Comparison of ENCODE assay signal across 10 mouse cellular contexts in the genomic region with DNA sequence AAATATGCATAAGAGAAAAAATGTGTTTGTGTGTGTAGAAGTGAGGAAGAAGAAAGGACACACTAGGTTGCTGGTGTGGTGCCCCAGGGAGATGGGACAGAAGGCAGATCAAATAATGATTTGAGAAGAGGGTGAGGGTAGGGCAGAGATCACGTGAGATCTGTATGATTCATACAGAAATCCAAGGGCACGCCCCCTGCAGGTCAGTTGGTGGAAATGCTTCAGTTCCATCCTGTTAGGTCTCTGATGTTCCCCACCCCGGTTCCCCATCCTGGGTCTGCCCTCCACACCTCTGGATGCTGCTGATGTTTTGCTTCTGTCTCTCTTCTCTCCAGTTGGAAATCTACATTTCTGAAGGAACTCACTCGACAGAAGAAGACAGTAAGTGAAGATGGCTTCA. TPM values are rescaled to one million over a fixed set of nuclear protein-coding genes. Genes with fewer than 3 reads are reported as not detected.
DNase-seq lines count a peak whose midpoint lies in the region; ATAC-seq and TF ChIP-seq lines count a peak whose summit lies in the region.
"Had no signal": no experiment of that assay in that cellular context is flagged by ENCODE, and none has a peak within 500 bp of the region (broad histone marks: within the 10 kb centered on the region; RNA-seq: fewer than 3 reads in every experiment).

No protein-coding gene starts in this region.

- no peak overlapping the region for H3K4me2 ChIP-seq in lung, embryonic 14.5 days

- no peaks in the 10 kb centered on the region for H3K4me1 ChIP-seq in cerebellum, adult 2 months (ENCODE audit: control insufficient read depth, insufficient read depth, low read length)
- H3K4me1 ChIP-seq in lung, embryonic 14.5 days (ENCODE audit: insufficient read depth), result no peaks in the 10 kb centered on the region
- no peaks in the 10 kb centered on the region for H3K4me1 ChIP-seq in cortical plate, adult 2 months (ENCODE audit: control insufficient read depth, insufficient read depth, low read length)

- H3K27ac ChIP-seq in cerebellum, adult 2 months (ENCODE audit: insufficient read depth, low read length), result no peak overlapping the region
- H3K27ac ChIP-seq in lung, embryonic 14.5 days (ENCODE audit: low read depth), result no peak overlapping the region
- H3K27ac ChIP-seq in cortical plate, adult 2 months (ENCODE audit: insufficient read depth, low read length), result no peak overlapping the region

- 41% methylated on average over 4 of the region's 4 CpGs for WGBS in cerebellum, adult 2 months
- 51% methylated on average over 4 of the region's 4 CpGs for WGBS in lung, embryonic 14.5 days

- peak; percentile 50; the same call in 1 of the 2 replicates for TF ChIP-seq CTCF in cerebellum, adult 2 months (IDR thresholded peaks at IDR 0.05; ENCODE audit: borderline replicate concordance, insufficient read depth, low read depth, low read length)
- TF ChIP-seq CTCF in lung, embryonic 14.5 days (IDR thresholded peaks at IDR 0.05; ENCODE audit: low read depth), result peak; percentile 60
- TF ChIP-seq CTCF in cortical plate, adult 2 months (IDR thresholded peaks at IDR 0.05; ENCODE audit: extremely low read depth, insufficient read depth, low read length), result peak; percentile 41

- peaks cover 81% of the 10 kb centered on the region for H3K36me3 ChIP-seq in lung, embryonic 14.5 days (ENCODE audit: insufficient read depth)

- TF ChIP-seq POLR2A in cerebellum, adult 2 months (IDR thresholded peaks at IDR 0.05; ENCODE audit: borderline replicate concordance, insufficient read depth, low read length), result no peak
- no peak for TF ChIP-seq POLR2A in cortical plate, adult 2 months (IDR thresholded peaks at IDR 0.05; ENCODE audit: extremely low read depth, insufficient read depth, low read length)

- H3K9me3 ChIP-seq in lung, embryonic 14.5 days (ENCODE audit: low read depth, low read length), result no peaks in the 10 kb centered on the region

- no peak overlapping the region for H3K4me3 ChIP-seq in cerebellum, adult 2 months (replicated peaks; ENCODE audit: insufficient read depth, low read depth, low read length)
- no peak overlapping the region for H3K4me3 ChIP-seq in lung, embryonic 14.5 days (ENCODE audit: low read depth, low read length)
- H3K4me3 ChIP-seq in cortical plate, adult 2 months (ENCODE audit: insufficient read depth, low read length), result no peak overlapping the region
- H3K4me3 ChIP-seq: erythroblast, embryonic 14.5 days had no signal

- H3K27me3 ChIP-seq in cerebellum, adult 2 months (ENCODE audit: control insufficient read depth, insufficient read depth, low read length), result no peaks in the 10 kb centered on the region
- H3K27me3 ChIP-seq in lung, embryonic 14.5 days (ENCODE audit: insufficient read depth, low read length), result no peaks in the 10 kb centered on the region

- ATAC-seq in lung, embryonic 14.5 days (ENCODE audit: insufficient read depth), result no peak
- ATAC-seq in frontal cortex, adult (ENCODE audit: low TSS enrichment), result no peak; the same call in 1 of the 2 replicates

- no peak for DNase-seq in cerebellum, adult 2 months
- DNase-seq in cerebellum, adult 9-11 months, result no peak
- peak; percentile 47 for DNase-seq in lung, embryonic 14.5 days
- DNase-seq in lung, adult 18-20 months, result no peak
- DNase-seq in thymus, postnatal 0 days (ENCODE audit: low spot score), result peak; percentile 50
- no peak for DNase-seq in cerebellum, postnatal 4 days (ENCODE audit: low spot score in 2 of 2)
- DNase-seq: kidney, postnatal 14 days had no signal

- H3K9ac ChIP-seq in lung, embryonic 14.5 days, result no peak overlapping the region

RNA-seq across cellular contexts. Expression of a gene that starts 9.6 kb away (rescaled TPM):
- 24.3 and 25.9 TPM in 2 replicates for polyA plus RNA-seq in cerebellum, adult 2 months (2012; rRNA removed)
- 145 and 151 TPM in 2 replicates for polyA plus RNA-seq in lung, embryonic 14.5 days (2014; fragmentation: Nextera tagmentation; extraction: Ambion mirVana)
- polyA plus RNA-seq in cortical plate, adult 2 months (2012; rRNA removed), result 25.0 and 29.0 TPM in 2 replicates
- 226 and 240 TPM in 2 replicates for polyA plus RNA-seq in thymus, postnatal 0 days (2015; fragmentation: Nextera tagmentation; extraction: Ambion mirVana)

RNA-seq across cellular contexts. Expression of a gene that starts 9.6 kb away (rescaled TPM):
- 111 and 121 TPM in 2 replicates for polyA plus RNA-seq in cerebellum, adult 2 months (2012; rRNA removed)
- 116 TPM in 2 replicates for polyA plus RNA-seq in lung, embryonic 14.5 days (2014; fragmentation: Nextera tagmentation; extraction: Ambion mirVana)
- 90.1 and 93.9 TPM in 2 replicates for polyA plus RNA-seq in cortical plate, adult 2 months (2012; rRNA removed)
- 109 and 116 TPM in 2 replicates for polyA plus RNA-seq in thymus, postnatal 0 days (2015; fragmentation: Nextera tagmentation; extraction: Ambion mirVana)

RNA-seq across cellular contexts. Expression of a gene that starts 22.1 kb away (rescaled TPM):
- 3.6 and 3.8 TPM in 2 replicates for polyA plus RNA-seq in cerebellum, adult 2 months (2012; rRNA removed)
- polyA plus RNA-seq in lung, embryonic 14.5 days (2014; fragmentation: Nextera tagmentation; extraction: Ambion mirVana), result 5.9 and 7.6 TPM in 2 replicates
- polyA plus RNA-seq in cortical plate, adult 2 months (2012; rRNA removed), result 4.2 and 6.8 TPM in 2 replicates
- polyA plus RNA-seq in thymus, postnatal 0 days (2015; fragmentation: Nextera tagmentation; extraction: Ambion mirVana), result 4.7 and 5.4 TPM in 2 replicates

Comparison
In these comparisons a context has a peak if more than half of its experiments do, and no peak if none do; other contexts are left out.
1. DNase-seq: peak in lung, embryonic 14.5 days (single experiment) and thymus, postnatal 0 days (single experiment); none in cerebellum, adult 2 months (0 of 2), cerebellum, adult 9-11 months (single experiment), lung, adult 18-20 months (0 of 2) and cerebellum, postnatal 4 days (0 of 2).
2. Peak in every context shown above with its lines, with median percentiles within 50 percentile points of each other: CTCF ChIP-seq.